Mouse (Mus musculus): ENCODE measurements around the gene Gm826.

Gm826 gene

DNA sequence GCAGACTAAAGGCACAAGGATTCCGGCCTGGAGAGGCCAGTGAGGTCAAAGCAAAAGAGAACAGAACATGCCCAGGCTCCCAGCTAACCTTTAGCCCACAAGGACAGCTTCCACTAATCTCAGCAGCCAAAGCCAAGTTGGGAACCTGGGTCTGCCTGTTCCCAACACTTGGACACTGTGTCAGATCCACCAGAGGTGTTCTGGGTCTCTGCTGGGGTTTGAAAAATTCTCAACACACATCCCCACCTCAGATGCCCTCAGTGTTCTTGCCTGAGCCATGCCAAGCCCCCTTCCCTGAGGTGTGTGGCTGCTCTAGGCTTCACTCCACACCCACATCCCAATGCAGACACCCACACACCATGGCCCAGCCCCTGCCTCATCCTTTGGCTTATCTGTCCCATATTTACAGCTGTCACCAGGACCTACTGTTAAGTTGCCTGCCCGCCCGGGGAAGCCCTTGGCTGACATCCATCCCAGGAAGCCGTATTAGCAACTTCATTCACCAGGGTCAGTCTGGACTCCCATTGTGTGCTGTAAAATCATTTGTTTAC is at the start of gene Gm826:
Gm826 (minus strand) TSS at position 52 of the 551 bp plus-strand sequence.
- no peak for DNase-seq (ENCODE audit: extremely low read depth, insufficient read length, low spot score)

DNA sequence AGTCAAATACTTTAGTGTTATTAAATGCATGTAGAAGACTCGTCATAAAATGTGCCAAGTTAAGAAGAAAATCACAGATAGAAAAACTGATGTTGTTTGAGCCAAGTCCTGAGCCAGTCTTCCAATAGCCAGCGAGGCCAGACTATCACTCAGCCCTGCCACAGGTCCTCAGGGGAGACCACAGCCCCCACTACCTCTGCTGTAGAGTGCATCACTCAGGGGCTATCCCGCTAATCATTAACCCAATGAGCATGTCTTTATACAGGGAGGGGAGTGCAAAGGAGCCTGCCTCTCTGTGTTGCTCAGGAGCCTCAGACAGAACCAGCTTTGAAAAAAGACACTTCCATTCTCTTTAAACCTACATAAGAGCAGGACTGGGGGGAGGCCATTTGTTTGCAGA is 49.5 kb upstream of the Gm826 start:
- DNase-seq (ENCODE audit: extremely low read depth, insufficient read length, low spot score): no peak

- no peak for DNase-seq (ENCODE audit: extremely low read depth, insufficient read length, low spot score)
Measured at GRCm38 (mm10) chr2:160378271-160378670, 44.3 kb upstream of the Gm826 start.

GRCm38 (mm10) chr2:160376236-160376635 is 42.3 kb upstream of the Gm826 start:
- DNase-seq (ENCODE audit: extremely low read depth, insufficient read length, low spot score): no peak

DNA sequence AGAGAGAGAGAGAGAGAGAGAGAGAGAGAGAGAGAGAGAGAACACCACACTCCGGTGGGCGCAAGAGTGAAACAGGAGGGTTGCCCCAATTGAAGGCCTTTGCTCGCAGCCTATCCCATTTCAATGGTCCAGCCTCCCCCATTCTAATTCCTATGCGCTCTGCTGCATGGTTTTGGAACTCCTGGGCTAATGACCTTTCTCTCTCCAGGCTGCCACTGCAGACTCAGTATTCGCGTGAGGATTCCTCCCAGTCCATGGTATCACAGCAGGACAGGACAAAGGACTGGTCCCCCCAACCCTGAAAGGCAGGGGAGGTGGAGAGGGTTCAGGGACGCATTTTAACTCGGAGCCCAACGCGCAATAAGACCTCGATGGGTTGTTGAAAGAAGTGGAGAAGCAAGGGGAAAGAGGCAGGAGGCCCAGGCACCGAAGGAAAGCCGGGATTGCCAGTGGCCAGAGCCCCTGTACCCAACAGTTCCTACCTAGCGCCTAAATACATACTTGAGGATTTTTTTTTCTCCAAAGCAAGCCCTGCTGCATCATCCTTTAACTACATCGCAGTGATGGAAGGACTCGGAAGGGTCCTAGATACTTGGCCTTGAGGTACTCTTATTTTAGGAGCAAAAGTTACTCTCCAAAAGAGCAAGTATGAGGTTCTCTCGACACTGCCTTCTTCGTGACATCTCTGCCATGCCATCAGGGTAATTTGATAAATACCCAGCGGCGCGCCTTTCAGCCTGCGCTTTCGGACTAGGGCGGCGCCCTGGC is 35.9 kb upstream of the Gm826 start:
- DNase-seq (ENCODE audit: extremely low read depth, insufficient read length, low spot score): no peak

DNA sequence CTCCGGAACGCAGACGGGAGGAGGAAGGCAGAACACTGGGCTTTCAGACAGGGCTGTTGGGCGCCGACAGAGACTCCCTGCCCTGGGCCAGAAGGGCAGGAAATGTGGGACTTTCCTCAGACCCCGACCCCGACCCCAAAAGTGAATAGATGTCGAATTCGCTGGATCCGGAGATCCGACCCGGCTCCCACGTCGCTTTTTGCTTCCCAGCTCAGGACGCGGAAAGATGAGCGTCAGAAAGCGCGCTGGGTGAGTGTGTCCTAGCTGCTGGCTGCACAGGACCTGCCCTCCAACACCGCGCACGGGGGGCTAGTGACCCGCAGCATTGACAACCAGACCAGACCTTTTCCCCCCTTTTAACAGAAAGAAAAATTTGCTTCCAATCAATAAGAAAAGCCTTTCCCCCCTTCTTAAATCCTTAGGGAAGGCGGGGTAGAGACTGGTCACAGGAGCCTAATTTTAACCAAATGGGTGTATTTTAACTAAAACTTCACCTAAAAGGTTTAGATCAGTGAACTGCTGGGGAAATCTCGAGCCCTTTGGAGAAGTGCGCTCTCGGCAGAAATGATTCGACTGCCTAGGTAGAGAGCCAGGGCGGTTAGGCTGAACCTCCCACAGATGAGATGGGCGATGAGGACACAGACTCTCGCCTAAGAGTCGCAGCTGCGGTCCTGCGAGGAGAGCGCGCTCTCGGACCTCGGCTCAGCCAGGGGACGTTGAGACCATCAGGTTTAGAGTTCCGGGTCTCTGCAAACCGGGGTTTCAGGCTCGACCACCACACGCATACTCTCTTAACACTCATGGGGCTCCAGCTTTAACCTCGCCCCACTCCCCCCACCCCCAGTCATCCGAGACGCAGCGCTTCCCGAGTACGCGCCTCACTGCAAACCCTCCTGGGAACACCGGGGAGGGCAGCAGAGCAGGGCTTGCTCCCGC is 34.7 kb upstream of the Gm826 start:
- no peak for DNase-seq (ENCODE audit: extremely low read depth, insufficient read length, low spot score)

- DNase-seq (ENCODE audit: extremely low read depth, insufficient read length, low spot score): peak; percentile 37
Measured at GRCm38 (mm10) chr2:160367448-160368208, 33.7 kb upstream of the Gm826 start.

GRCm38 (mm10) chr2:160366980-160367338 is 33.0 kb upstream of the Gm826 start, which contains the start of gene Mafb:
Gene Mafb, minus strand, starts transcription at chr2:160367065.
- no peak for DNase-seq (ENCODE audit: extremely low read depth, insufficient read length, low spot score)

DNA sequence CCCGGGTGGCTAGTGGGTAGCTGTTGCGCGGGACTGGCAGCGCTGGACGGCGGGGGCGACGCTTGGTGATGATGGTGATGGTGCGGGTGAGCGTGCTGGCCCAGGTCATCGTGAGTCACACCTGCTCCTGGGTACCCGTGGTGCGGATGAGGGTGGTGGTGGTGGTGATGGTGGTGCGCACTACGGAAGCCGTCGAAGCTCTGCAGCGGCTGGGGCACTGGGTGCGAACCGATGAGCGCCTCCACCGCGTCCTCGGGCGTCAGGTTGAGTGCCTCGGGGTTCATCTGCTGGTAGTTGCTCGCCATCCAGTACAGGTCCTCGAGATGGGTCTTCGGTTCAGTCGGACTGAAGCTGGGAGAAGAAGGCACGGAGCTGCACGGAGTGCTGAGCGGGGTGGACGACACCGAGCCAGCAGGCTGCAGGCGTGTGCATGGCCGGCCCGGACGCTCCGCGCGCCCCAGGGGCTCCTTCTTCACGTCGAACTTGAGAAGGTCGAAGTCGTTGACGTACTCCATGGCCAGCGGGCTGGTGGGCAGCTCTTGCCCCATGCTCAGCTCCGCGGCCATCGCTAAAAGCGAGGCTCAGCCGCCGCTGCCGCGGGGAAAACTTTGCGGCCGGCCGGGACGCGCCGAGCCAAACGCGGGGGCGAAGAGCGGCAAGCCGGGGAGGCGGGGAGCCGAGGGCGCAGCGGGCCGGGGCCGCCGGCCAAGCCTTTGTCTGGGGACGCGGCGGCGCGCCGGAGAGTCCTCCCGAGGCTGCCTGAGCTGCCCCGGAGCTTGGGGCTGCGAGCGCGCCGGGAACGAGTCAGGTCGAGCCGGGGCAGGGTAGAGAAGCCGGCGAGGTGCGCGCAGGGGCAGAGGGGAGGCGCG is 32.4 kb upstream of the Gm826 start:
- DNase-seq (ENCODE audit: extremely low read depth, insufficient read length, low spot score): no peak

GRCm38 (mm10) chr2:160365107-160365911 is 31.3 kb upstream of the Gm826 start:
- DNase-seq (ENCODE audit: extremely low read depth, insufficient read length, low spot score): no peak

DNA sequence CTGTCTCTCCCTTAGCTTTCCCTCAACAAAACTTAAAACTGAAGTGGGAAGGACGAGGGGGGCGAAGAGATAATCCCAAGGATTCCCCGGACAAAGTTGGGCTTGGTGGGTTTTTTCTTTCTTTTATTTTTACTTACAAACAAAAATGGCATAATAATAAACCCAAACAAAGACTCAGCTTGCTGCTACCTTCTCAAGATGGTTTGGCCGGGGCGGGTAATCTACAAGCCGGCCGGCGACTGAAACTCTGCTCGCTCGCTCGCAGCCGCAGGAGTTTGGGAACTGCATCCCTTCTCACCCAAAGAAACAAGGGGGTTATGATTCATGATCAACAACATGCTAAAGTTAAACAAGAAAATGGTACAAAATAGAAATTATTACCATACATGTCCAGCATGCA is 30.7 kb upstream of the Gm826 start:
- DNase-seq (ENCODE audit: extremely low read depth, insufficient read length, low spot score): no peak

DNA sequence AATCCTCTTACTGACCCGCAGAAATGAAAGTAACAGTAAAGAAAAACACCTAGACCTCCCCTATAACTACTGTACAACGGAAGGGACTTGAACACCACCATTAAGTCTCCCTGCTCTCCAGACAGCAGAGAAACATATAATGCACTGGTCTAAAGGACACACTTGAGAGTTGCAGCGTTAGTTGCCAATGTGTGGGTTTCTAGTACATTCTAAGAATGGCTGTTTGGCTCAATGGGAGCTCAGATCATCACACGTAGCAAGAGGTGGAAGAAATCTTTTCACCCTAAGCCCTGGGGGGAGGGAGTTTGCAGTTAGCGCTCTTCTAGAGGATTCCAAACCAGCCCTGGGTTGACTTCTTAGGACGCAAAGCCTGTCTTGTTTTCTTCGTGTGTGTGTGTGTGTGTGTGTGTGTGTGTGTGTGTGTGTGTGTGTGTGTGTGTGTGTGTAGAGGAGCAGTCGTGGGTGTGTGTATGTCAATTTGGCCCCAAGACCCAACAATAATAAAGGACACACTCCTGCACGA is 30.2 kb upstream of the Gm826 start:
- DNase-seq (ENCODE audit: extremely low read depth, insufficient read length, low spot score): no peak

GRCm38 (mm10) chr2:160363201-160363600 is 29.2 kb upstream of the Gm826 start:
- no peak for DNase-seq (ENCODE audit: extremely low read depth, insufficient read length, low spot score)

GRCm38 (mm10) chr2:160361442-160362121 is 27.6 kb upstream of the Gm826 start:
- no peak for DNase-seq (ENCODE audit: extremely low read depth, insufficient read length, low spot score)

GRCm38 (mm10) chr2:160360234-160360874 is 26.4 kb upstream of the Gm826 start:
- DNase-seq (ENCODE audit: extremely low read depth, insufficient read length, low spot score): no peak

- DNase-seq (ENCODE audit: extremely low read depth, insufficient read length, low spot score): no peak
Measured at GRCm38 (mm10) chr2:160358896-160359295, 24.9 kb upstream of the Gm826 start.

GRCm38 (mm10) chr2:160357442-160357841 is 23.5 kb upstream of the Gm826 start:
- DNase-seq (ENCODE audit: extremely low read depth, insufficient read length, low spot score): no peak

GRCm38 (mm10) chr2:160356132-160356531 is 22.2 kb upstream of the Gm826 start:
- DNase-seq (ENCODE audit: extremely low read depth, insufficient read length, low spot score): no peak

Data from 3134 (cell line).